14 mouse cellular contexts compared by ENCODE assay signal in genomic region chr19:45621061-45621460, GRCm38 (mm10).
"Had no signal": no experiment of that assay in that cellular context is flagged by ENCODE, and none has a peak within 500 bp of the region (broad histone marks: within the 10 kb centered on the region; RNA-seq: fewer than 3 reads in every experiment).

No protein-coding gene starts in this region.

- H3K4me2 ChIP-seq: intestine, embryonic 15.5 days; limb, embryonic 12.5 days; liver, embryonic 13.5 days; neural tube, embryonic 12.5 days; stomach, embryonic 15.5 days had no signal

- ATAC-seq: intestine, embryonic 15.5 days; liver, postnatal 0 days had no signal

- H3K9me3 ChIP-seq: intestine, embryonic 15.5 days; limb, embryonic 12.5 days; liver, embryonic 13.5 days; neural tube, embryonic 12.5 days; stomach, embryonic 15.5 days had no signal

- H3K9ac ChIP-seq: intestine, embryonic 15.5 days; limb, embryonic 12.5 days; liver, embryonic 13.5 days; liver, postnatal 0 days; neural tube, embryonic 12.5 days; stomach, embryonic 15.5 days had no signal

- H3K36me3 ChIP-seq: intestine, embryonic 15.5 days; neural tube, embryonic 12.5 days; stomach, embryonic 15.5 days had no signal

- H3K27me3 ChIP-seq: intestine, embryonic 15.5 days; limb, embryonic 12.5 days; liver, embryonic 13.5 days; neural tube, embryonic 12.5 days; stomach, embryonic 15.5 days had no signal

- H3K4me1 ChIP-seq: intestine, embryonic 15.5 days had no signal

- DNase-seq: liver; liver, embryonic 13.5 days; liver, postnatal 0 days; lung, postnatal 36 days; midbrain, embryonic 14.5 days; right cerebral cortex, postnatal 4 days; spleen, adult 18-20 months; thymus, adult 2 months; thymus, postnatal 25 days had no signal

- H3K27ac ChIP-seq: intestine, embryonic 15.5 days; left cerebral cortex, adult 2 months; limb, embryonic 12.5 days; liver, embryonic 13.5 days; neural tube, embryonic 12.5 days; stomach, embryonic 15.5 days had no signal

- H3K4me3 ChIP-seq: intestine, embryonic 15.5 days; left cerebral cortex, adult 2 months; limb, embryonic 12.5 days; liver, embryonic 13.5 days; neural tube, embryonic 12.5 days; stomach, embryonic 15.5 days had no signal
